ENCODE assay signal across 8 mouse cellular contexts in genomic region chr7:28050584-28050983, GRCm38 (mm10). TPM values are rescaled to one million over a fixed set of nuclear protein-coding genes. Genes with fewer than 3 reads are reported as not detected.
DNase-seq lines count a peak whose midpoint lies in the region; ATAC-seq lines count a peak whose summit lies in the region.

No protein-coding gene starts in this region.

- peaks cover 2 to 15% of the 10 kb centered on the region in 2 experiments; a peak in 3 of 4 replicates for H3K4me1 ChIP-seq in heart, embryonic 14.5 days (ENCODE audit: control insufficient read depth in 2 of 2, insufficient read depth in 2 of 2, low read length in 2 of 2)
- peaks cover 23% of the 10 kb centered on the region for H3K4me1 ChIP-seq in embryonic facial prominence, embryonic 13.5 days
- H3K4me1 ChIP-seq in intestine, embryonic 15.5 days (replicated peaks): peaks cover 8% of the 10 kb centered on the region; the same call in 1 of the 2 replicates

- no peak overlapping the region; a peak in 1 of 4 replicates for H3K4me3 ChIP-seq in heart, embryonic 14.5 days (ENCODE audit: control insufficient read depth in 1 of 2, insufficient read depth in 1 of 2, low read depth in 1 of 2, low read length in 2 of 2)
- peak overlapping the region; percentile 27; the same call in 1 of the 2 replicates for H3K4me3 ChIP-seq in embryonic facial prominence, embryonic 13.5 days
- H3K4me3 ChIP-seq in intestine, embryonic 15.5 days (replicated peaks): no peak overlapping the region

- peak overlapping the region in 1 of 2 experiments; percentile 33; a peak in 1 of 4 replicates for H3K27ac ChIP-seq in heart, embryonic 14.5 days (replicated peaks in 1 of 2; ENCODE audit: control insufficient read depth in 1 of 2, insufficient read depth in 1 of 2, low read depth in 2 of 2, low read length in 2 of 2)
- H3K27ac ChIP-seq in embryonic facial prominence, embryonic 13.5 days: peak overlapping the region; percentile 34; the same call in 1 of the 2 replicates
- no peak overlapping the region for H3K27ac ChIP-seq in intestine, embryonic 15.5 days

- WGBS in heart, embryonic 14.5 days: 53% methylated on average over 17 of the region's 17 CpGs
- WGBS in embryonic facial prominence, embryonic 13.5 days: 61% methylated on average over 17 of the region's 17 CpGs
- 59% methylated on average over 17 of the region's 17 CpGs for WGBS in intestine, embryonic 15.5 days

- no peaks in the 10 kb centered on the region for H3K27me3 ChIP-seq in heart, embryonic 14.5 days (ENCODE audit: control insufficient read depth, insufficient read depth, low read length)
- no peaks in the 10 kb centered on the region for H3K27me3 ChIP-seq in embryonic facial prominence, embryonic 13.5 days
- no peaks in the 10 kb centered on the region for H3K27me3 ChIP-seq in intestine, embryonic 15.5 days (replicated peaks)

- peaks cover 34% of the 10 kb centered on the region for H3K36me3 ChIP-seq in heart, embryonic 14.5 days (ENCODE audit: control insufficient read depth, insufficient read depth, low read length)
- H3K36me3 ChIP-seq in embryonic facial prominence, embryonic 13.5 days: peaks cover 34% of the 10 kb centered on the region
- peaks cover 26% of the 10 kb centered on the region for H3K36me3 ChIP-seq in intestine, embryonic 15.5 days

- no peaks in the 10 kb centered on the region for H3K9me3 ChIP-seq in heart, embryonic 14.5 days (ENCODE audit: control insufficient read depth, low read length)
- no peaks in the 10 kb centered on the region for H3K9me3 ChIP-seq in embryonic facial prominence, embryonic 13.5 days
- no peaks in the 10 kb centered on the region for H3K9me3 ChIP-seq in intestine, embryonic 15.5 days

- H3K4me2 ChIP-seq in heart, embryonic 14.5 days (ENCODE audit: low read length): peak overlapping the region; percentile 56
- peak overlapping the region; percentile 75 for H3K4me2 ChIP-seq in embryonic facial prominence, embryonic 13.5 days
- H3K4me2 ChIP-seq in intestine, embryonic 15.5 days (replicated peaks): peak overlapping the region; percentile 35

- H3K9ac ChIP-seq in heart, embryonic 14.5 days (ENCODE audit: low read length): peak overlapping the region; percentile 67
- H3K9ac ChIP-seq in embryonic facial prominence, embryonic 13.5 days: peak overlapping the region; percentile 62
- no peak overlapping the region for H3K9ac ChIP-seq in intestine, embryonic 15.5 days

- no peak for DNase-seq in heart, adult 8-10 months (ENCODE audit: low spot score)
- peak; percentile 24 for DNase-seq in neural tube, embryonic 10.5 days (ENCODE audit: extremely low spot score, low spot score)
- no peak for DNase-seq in layer of hippocampus, postnatal 14 days (ENCODE audit: low spot score in 2 of 2)
- no peak for DNase-seq in urinary bladder, postnatal 36 days (ENCODE audit: low spot score in 2 of 2)
- no peak for DNase-seq in left cerebral cortex, adult 9 months (ENCODE audit: low spot score in 2 of 2)

- no peak for ATAC-seq in heart, embryonic 14.5 days (ENCODE audit: insufficient number of reproducible peaks, insufficient read depth, low FRiP score, low read depth)
- no peak for ATAC-seq in embryonic facial prominence, embryonic 13.5 days (ENCODE audit: insufficient number of reproducible peaks, insufficient read depth, low FRiP score, low TSS enrichment, low read depth)
- no peak for ATAC-seq in intestine, embryonic 15.5 days

RNA-seq across cellular contexts. Expression of gene Psmc4, which starts 0.7 kb away (rescaled TPM):
- polyA plus RNA-seq in heart, embryonic 14.5 days (2014; fragmentation: Nextera tagmentation; extraction: Ambion mirVana): 212 and 221 TPM in 2 replicates
- 10 to 100 TPM; 72.5 to 86.7 (median 82.7) TPM for total RNA-seq in heart, adult 8-10 months (2022)
- polyA plus RNA-seq in embryonic facial prominence, embryonic 13.5 days (2015; fragmentation: Nextera tagmentation; extraction: Ambion mirVana): 313 and 356 TPM in 2 replicates
- 247 and 249 TPM in 2 replicates for polyA plus RNA-seq in intestine, embryonic 15.5 days (2015; fragmentation: Nextera tagmentation; extraction: Ambion mirVana)
- total RNA-seq in layer of hippocampus, postnatal 14 days (2021): 100 to 1,000 TPM; 121 to 126 TPM

RNA-seq across cellular contexts. Expression of gene Fcgbp, which starts 20.5 kb away (rescaled TPM):
- polyA plus RNA-seq in heart, embryonic 14.5 days (2014; fragmentation: Nextera tagmentation; extraction: Ambion mirVana): not detected in 2 replicates
- total RNA-seq in heart, adult 8-10 months (2022): not detected
- polyA plus RNA-seq in embryonic facial prominence, embryonic 13.5 days (2015; fragmentation: Nextera tagmentation; extraction: Ambion mirVana): 1.5 and 5.8 TPM in 2 replicates
- 99.5 and 129 TPM in 2 replicates for polyA plus RNA-seq in intestine, embryonic 15.5 days (2015; fragmentation: Nextera tagmentation; extraction: Ambion mirVana)
- total RNA-seq in layer of hippocampus, postnatal 14 days (2021): 1 to 10 TPM; 1.3 to 2.2 TPM

RNA-seq across cellular contexts. Expression of gene Zfp850, which starts 36.7 kb away (rescaled TPM):
- polyA plus RNA-seq in heart, embryonic 14.5 days (2014; fragmentation: Nextera tagmentation; extraction: Ambion mirVana): 1.9 and 2.2 TPM in 2 replicates
- total RNA-seq in heart, adult 8-10 months (2022): 1 to 10 TPM in 1 of 4 experiments, under 1 TPM in 3; 0.65 to 1.1 (median 0.85) TPM
- 3.9 and 5.2 TPM in 2 replicates for polyA plus RNA-seq in embryonic facial prominence, embryonic 13.5 days (2015; fragmentation: Nextera tagmentation; extraction: Ambion mirVana)
- polyA plus RNA-seq in intestine, embryonic 15.5 days (2015; fragmentation: Nextera tagmentation; extraction: Ambion mirVana): 2.8 and 3.6 TPM in 2 replicates
- total RNA-seq in layer of hippocampus, postnatal 14 days (2021): 1 to 10 TPM; 4.7 to 4.9 TPM

Comparison
In these comparisons a context has a peak if more than half of its experiments do, and no peak if none do; other contexts are left out.
1. RNA of gene Fcgbp, which starts 20.5 kb away (polyA plus RNA-seq): 99.5 to 129 TPM in intestine, embryonic 15.5 days; 1.5 to 5.8 TPM in embryonic facial prominence, embryonic 13.5 days and not detected in heart, embryonic 14.5 days; every median in the first group is over 10 times any median in the second.
2. Peak in every context shown above with its lines, with median percentiles within 50 percentile points of each other: H3K4me2 ChIP-seq.